Mouse (Mus musculus): ENCODE data around the gene Kif26b. TPM values are rescaled to one million over a fixed set of nuclear protein-coding genes. Genes with fewer than 3 reads are reported as not detected.

Gene Kif26b
- polyA plus RNA-seq, 1 experiment from 2014 or later, result 6.5 TPM

- Histone ChIP-seq H3K4me1 (replicated peaks; ENCODE audit: control insufficient read depth, insufficient read depth, low read length) (no peaks in the 10 kb centered on the region), H3K9ac (ENCODE audit: low read depth, low read length) (no peak overlapping the region), H3K4me2 (replicated peaks; ENCODE audit: low read depth, low read length) (no peak overlapping the region), H3K27me3 (ENCODE audit: control insufficient read depth, insufficient read depth, low read length) (no peaks in the 10 kb centered on the region), H3K36me3 (ENCODE audit: control insufficient read depth, insufficient read depth, low read length) (no peaks in the 10 kb centered on the region), H3K4me3 (ENCODE audit: low read depth, low read length) (no peak overlapping the region), H3K9me3 (ENCODE audit: control insufficient read depth, low read length) (no peaks in the 10 kb centered on the region), H3K27ac (ENCODE audit: low read depth, low read length) (no peak overlapping the region)
- 92% methylated on average over 3 of the region's 3 CpGs for WGBS
- no peak for ATAC-seq (ENCODE audit: low FRiP score)
- no peak for DNase-seq (ENCODE audit: low spot score)
These were observed 68.2 kb downstream of the Kif26b start for GRCm38 (mm10) chr1:178597113-178597512.

- Histone ChIP-seq H3K9ac (ENCODE audit: low read depth, low read length) (no peak overlapping the region), H3K4me1 (replicated peaks; ENCODE audit: control insufficient read depth, insufficient read depth, low read length) (no peaks in the 10 kb centered on the region), H3K36me3 (ENCODE audit: control insufficient read depth, insufficient read depth, low read length) (no peaks in the 10 kb centered on the region), H3K9me3 (ENCODE audit: control insufficient read depth, low read length) (no peaks in the 10 kb centered on the region), H3K27ac (ENCODE audit: low read depth, low read length) (no peak overlapping the region), H3K4me3 (ENCODE audit: low read depth, low read length) (no peak overlapping the region), H3K4me2 (replicated peaks; ENCODE audit: low read depth, low read length) (no peak overlapping the region), H3K27me3 (ENCODE audit: control insufficient read depth, insufficient read depth, low read length) (no peaks in the 10 kb centered on the region)
- 69% methylated on average over 6 of the region's 6 CpGs for WGBS
- DNase-seq (ENCODE audit: low spot score), result no peak
- no peak for ATAC-seq (ENCODE audit: low FRiP score)
These were observed 68.8 kb downstream of the Kif26b start for GRCm38 (mm10) chr1:178597757-178598156.

- no peak overlapping the region for H3K27ac ChIP-seq (ENCODE audit: low read depth, low read length)
- no peak overlapping the region for H3K4me2 ChIP-seq (replicated peaks; ENCODE audit: low read depth, low read length)
- no peak overlapping the region for H3K9ac ChIP-seq (ENCODE audit: low read depth, low read length)
- no peak overlapping the region for H3K4me3 ChIP-seq (ENCODE audit: low read depth, low read length)
- WGBS, result 96% methylated on average over 15 of the region's 15 CpGs
- no peaks in the 10 kb centered on the region for H3K27me3 ChIP-seq (ENCODE audit: control insufficient read depth, insufficient read depth, low read length)
- H3K9me3 ChIP-seq (ENCODE audit: control insufficient read depth, low read length), result no peaks in the 10 kb centered on the region
- H3K36me3 ChIP-seq (ENCODE audit: control insufficient read depth, insufficient read depth, low read length), result no peaks in the 10 kb centered on the region
- no peak for ATAC-seq (ENCODE audit: low FRiP score)
- H3K4me1 ChIP-seq (replicated peaks; ENCODE audit: control insufficient read depth, insufficient read depth, low read length), result no peaks in the 10 kb centered on the region
- DNase-seq (ENCODE audit: low spot score), result no peak
These were observed 72.1 kb downstream of the Kif26b start for GRCm38 (mm10) chr1:178600851-178601569.

- 56% methylated on average over 8 of the region's 8 CpGs for WGBS
- no peak overlapping the region for H3K4me3 ChIP-seq (ENCODE audit: low read depth, low read length)
- no peak overlapping the region for H3K27ac ChIP-seq (ENCODE audit: low read depth, low read length)
- peak; percentile 37 for DNase-seq (ENCODE audit: low spot score)
- H3K4me2 ChIP-seq (replicated peaks; ENCODE audit: low read depth, low read length), result no peak overlapping the region
- peaks cover 3% of the 10 kb centered on the region; the same call in 1 of the 2 replicates for H3K4me1 ChIP-seq (replicated peaks; ENCODE audit: control insufficient read depth, insufficient read depth, low read length)
- no peaks in the 10 kb centered on the region for H3K9me3 ChIP-seq (ENCODE audit: control insufficient read depth, low read length)
- no peaks in the 10 kb centered on the region for H3K36me3 ChIP-seq (ENCODE audit: control insufficient read depth, insufficient read depth, low read length)
- peak; percentile 56 for ATAC-seq (ENCODE audit: low FRiP score)
- no peaks in the 10 kb centered on the region for H3K27me3 ChIP-seq (ENCODE audit: control insufficient read depth, insufficient read depth, low read length)
- no peak overlapping the region for H3K9ac ChIP-seq (ENCODE audit: low read depth, low read length)
These were observed 80.3 kb downstream of the Kif26b start for GRCm38 (mm10) chr1:178609151-178609775.

- WGBS, result 91% methylated on average over 15 of the region's 15 CpGs
- H3K27ac ChIP-seq (ENCODE audit: low read depth, low read length), result no peak overlapping the region
- H3K9ac ChIP-seq (ENCODE audit: low read depth, low read length), result no peak overlapping the region
- H3K9me3 ChIP-seq (ENCODE audit: control insufficient read depth, low read length), result no peaks in the 10 kb centered on the region
- no peak overlapping the region for H3K4me3 ChIP-seq (ENCODE audit: low read depth, low read length)
- ATAC-seq (ENCODE audit: low FRiP score) (no peak), DNase-seq (ENCODE audit: low spot score) (no peak)
- no peak overlapping the region for H3K4me2 ChIP-seq (replicated peaks; ENCODE audit: low read depth, low read length)
- no peaks in the 10 kb centered on the region for H3K36me3 ChIP-seq (ENCODE audit: control insufficient read depth, insufficient read depth, low read length)
- no peaks in the 10 kb centered on the region for H3K27me3 ChIP-seq (ENCODE audit: control insufficient read depth, insufficient read depth, low read length)
- peaks cover 3% of the 10 kb centered on the region; the same call in 1 of the 2 replicates for H3K4me1 ChIP-seq (replicated peaks; ENCODE audit: control insufficient read depth, insufficient read depth, low read length)
These were observed 82.6 kb downstream of the Kif26b start for GRCm38 (mm10) chr1:178611512-178611911.

GRCm38 (mm10) chr1:178621301-178621700, 92.4 kb downstream of the Kif26b start:
- Histone ChIP-seq H3K4me2 (replicated peaks; ENCODE audit: low read depth, low read length) (no peak overlapping the region), H3K9ac (ENCODE audit: low read depth, low read length) (no peak overlapping the region), H3K27ac (ENCODE audit: low read depth, low read length) (no peak overlapping the region), H3K36me3 (ENCODE audit: control insufficient read depth, insufficient read depth, low read length) (no peaks in the 10 kb centered on the region), H3K4me3 (ENCODE audit: low read depth, low read length) (no peak overlapping the region), H3K27me3 (ENCODE audit: control insufficient read depth, insufficient read depth, low read length) (no peaks in the 10 kb centered on the region), H3K9me3 (ENCODE audit: control insufficient read depth, low read length) (no peaks in the 10 kb centered on the region), H3K4me1 (replicated peaks; ENCODE audit: control insufficient read depth, insufficient read depth, low read length) (no peaks in the 10 kb centered on the region)
- DNase-seq (ENCODE audit: low spot score) (no peak), ATAC-seq (ENCODE audit: low FRiP score) (no peak)
- 85% methylated on average over 2 of the region's 2 CpGs for WGBS

GRCm38 (mm10) chr1:178623889-178624288, 95.0 kb downstream of the Kif26b start:
- Histone ChIP-seq H3K9ac (ENCODE audit: low read depth, low read length) (no peak overlapping the region), H3K36me3 (ENCODE audit: control insufficient read depth, insufficient read depth, low read length) (no peaks in the 10 kb centered on the region), H3K27ac (ENCODE audit: low read depth, low read length) (no peak overlapping the region), H3K4me1 (replicated peaks; ENCODE audit: control insufficient read depth, insufficient read depth, low read length) (no peaks in the 10 kb centered on the region), H3K4me2 (replicated peaks; ENCODE audit: low read depth, low read length) (no peak overlapping the region), H3K9me3 (ENCODE audit: control insufficient read depth, low read length) (no peaks in the 10 kb centered on the region), H3K4me3 (ENCODE audit: low read depth, low read length) (no peak overlapping the region), H3K27me3 (ENCODE audit: control insufficient read depth, insufficient read depth, low read length) (no peaks in the 10 kb centered on the region)
- WGBS, result 84% methylated on average over 9 of the region's 9 CpGs
- ATAC-seq (ENCODE audit: low FRiP score) (no peak), DNase-seq (ENCODE audit: low spot score) (no peak)

GRCm38 (mm10) chr1:178626961-178627381, 98.0 kb downstream of the Kif26b start:
- no peak for ATAC-seq (ENCODE audit: low FRiP score)
- DNase-seq (ENCODE audit: low spot score), result no peak
- no peaks in the 10 kb centered on the region for H3K27me3 ChIP-seq (ENCODE audit: control insufficient read depth, insufficient read depth, low read length)

GRCm38 (mm10) chr1:178630042-178630441, 101.1 kb downstream of the Kif26b start:
- no peak for ATAC-seq (ENCODE audit: low FRiP score)
- Histone ChIP-seq H3K27me3 (ENCODE audit: control insufficient read depth, insufficient read depth, low read length) (no peaks in the 10 kb centered on the region), H3K27ac (ENCODE audit: low read depth, low read length) (no peak overlapping the region), H3K9ac (ENCODE audit: low read depth, low read length) (no peak overlapping the region), H3K9me3 (ENCODE audit: control insufficient read depth, low read length) (no peaks in the 10 kb centered on the region), H3K4me3 (ENCODE audit: low read depth, low read length) (no peak overlapping the region), H3K4me1 (replicated peaks; ENCODE audit: control insufficient read depth, insufficient read depth, low read length) (no peaks in the 10 kb centered on the region), H3K36me3 (ENCODE audit: control insufficient read depth, insufficient read depth, low read length) (no peaks in the 10 kb centered on the region), H3K4me2 (replicated peaks; ENCODE audit: low read depth, low read length) (no peak overlapping the region)
- WGBS, result 82% methylated on average over 5 of the region's 5 CpGs
- DNase-seq (ENCODE audit: low spot score), result no peak

More at GRCm38 (mm10) chr1:178626961-178627381, 98.0 kb downstream of the Kif26b start:
- WGBS, result 59% methylated on average over 6 of the region's 6 CpGs
- Histone ChIP-seq H3K4me1 (replicated peaks; ENCODE audit: control insufficient read depth, insufficient read depth, low read length) (no peaks in the 10 kb centered on the region), H3K4me3 (ENCODE audit: low read depth, low read length) (no peak overlapping the region), H3K9me3 (ENCODE audit: control insufficient read depth, low read length) (no peaks in the 10 kb centered on the region), H3K36me3 (ENCODE audit: control insufficient read depth, insufficient read depth, low read length) (no peaks in the 10 kb centered on the region), H3K9ac (ENCODE audit: low read depth, low read length) (no peak overlapping the region), H3K4me2 (replicated peaks; ENCODE audit: low read depth, low read length) (no peak overlapping the region), H3K27ac (ENCODE audit: low read depth, low read length) (no peak overlapping the region)

All from hindbrain, embryonic 11.5 days (tissue).